Mouse (Mus musculus) right cerebral cortex, adult 18-20 months (tissue): ENCODE measurements at regions not wholly inside any gene's neighbourhood (a gene's known extent, or its start where the extent isn't known, plus 50 kb on each side); places are given as distances from the start of the nearest gene placed in this dataset.

ENCODE experiments used
- DNase-seq: peaks from one replicate; pipeline ENCODE4 v3.0.0; 2022; ENCODE audit warnings: mixed read lengths

GRCm38 (mm10) chrX:147616374-147616773 is 62.5 kb upstream of the Lrch2 start:
- DNase-seq: no peak

GRCm38 (mm10) chrX:147608660-147609059 is 54.8 kb upstream of the Lrch2 start:
- peak; percentile 23 for DNase-seq
